Mouse (Mus musculus) urinary bladder, adult 2 months (tissue): ENCODE data around the gene Eva1c. TPM values are rescaled to one million over a fixed set of nuclear protein-coding genes. Genes with fewer than 3 reads are reported as not detected.

Source experiments
- DNase-seq: peaks from one replicate; pipeline ENCODE4 v3.0.0; 2022; ENCODE audit warnings: low spot score
- polyA plus RNA-seq: library from polyadenylated mRNA; depleted of rRNA; stranded (reverse); fragments of >200 nt; gene quantifications from 2 replicates; pipeline ENCODE4 v1.2.3, GENCODE M21; 2012; rRNA removed

Eva1c gene
- polyA plus RNA-seq, result 12.0 and 14.6 TPM in 2 replicates

- no peak for DNase-seq
These were observed at the start of gene Eva1c for GRCm38 (mm10) chr16:90826457-90826856. TSS of gene Eva1c (plus strand) at chr16:90826719.

- DNase-seq, result no peak
These were observed 46.7 kb upstream of the Eva1c start for GRCm38 (mm10) chr16:90779783-90780182.

- no peak for DNase-seq
These were observed 43.2 kb upstream of the Eva1c start for GRCm38 (mm10) chr16:90783302-90783701.

- no peak for DNase-seq
These were observed 41.3 kb upstream of the Eva1c start for GRCm38 (mm10) chr16:90785257-90785656.

GRCm38 (mm10) chr16:90788580-90788979 lies 37.9 kb upstream of the Eva1c start:
- no peak for DNase-seq

GRCm38 (mm10) chr16:90790946-90791345 lies 35.6 kb upstream of the Eva1c start:
- no peak for DNase-seq

GRCm38 (mm10) chr16:90792066-90792465 lies 34.5 kb upstream of the Eva1c start:
- no peak for DNase-seq

GRCm38 (mm10) chr16:90792500-90792899 lies 34.0 kb upstream of the Eva1c start:
- no peak for DNase-seq

- DNase-seq, result no peak
These were observed 31.8 kb upstream of the Eva1c start for GRCm38 (mm10) chr16:90794708-90795107.

GRCm38 (mm10) chr16:90798446-90798845 lies 28.1 kb upstream of the Eva1c start:
- DNase-seq, result no peak

GRCm38 (mm10) chr16:90798848-90799247 lies 27.7 kb upstream of the Eva1c start:
- no peak for DNase-seq

GRCm38 (mm10) chr16:90799840-90800239 lies 26.7 kb upstream of the Eva1c start:
- DNase-seq, result no peak

- DNase-seq, result no peak
These were observed 25.3 kb upstream of the Eva1c start for GRCm38 (mm10) chr16:90801251-90801650.

- no peak for DNase-seq
These were observed 24.6 kb upstream of the Eva1c start for GRCm38 (mm10) chr16:90801928-90802327.

- DNase-seq, result no peak
These were observed 22.1 kb upstream of the Eva1c start for GRCm38 (mm10) chr16:90804466-90804865.

- DNase-seq, result peak; percentile 91
These were observed 16.4 kb upstream of the Eva1c start, which contains the start of gene Urb1 for GRCm38 (mm10) chr16:90809975-90810715. TSS of gene Urb1 (minus strand) at chr16:90810413.

GRCm38 (mm10) chr16:90810716-90811256 lies 15.7 kb upstream of the Eva1c start:
- no peak for DNase-seq

GRCm38 (mm10) chr16:90812086-90812485 lies 14.4 kb upstream of the Eva1c start:
- DNase-seq, result no peak

- no peak for DNase-seq
These were observed 6.2 kb upstream of the Eva1c start for GRCm38 (mm10) chr16:90820326-90820725.

GRCm38 (mm10) chr16:90821046-90821697 lies 5.3 kb upstream of the Eva1c start:
- DNase-seq, result no peak

- no peak for DNase-seq
These were observed 4.1 kb upstream of the Eva1c start for GRCm38 (mm10) chr16:90822284-90822935.

GRCm38 (mm10) chr16:90822981-90823380 lies 3.5 kb upstream of the Eva1c start:
- no peak for DNase-seq
